Mouse (Mus musculus): ENCODE measurements around the gene Rcn3. TPM values are rescaled to one million over a fixed set of nuclear protein-coding genes. Genes with fewer than 3 reads are reported as not detected.

Rcn3 gene
- polyA plus RNA-seq, 1 experiment, result 123 TPM

DNA sequence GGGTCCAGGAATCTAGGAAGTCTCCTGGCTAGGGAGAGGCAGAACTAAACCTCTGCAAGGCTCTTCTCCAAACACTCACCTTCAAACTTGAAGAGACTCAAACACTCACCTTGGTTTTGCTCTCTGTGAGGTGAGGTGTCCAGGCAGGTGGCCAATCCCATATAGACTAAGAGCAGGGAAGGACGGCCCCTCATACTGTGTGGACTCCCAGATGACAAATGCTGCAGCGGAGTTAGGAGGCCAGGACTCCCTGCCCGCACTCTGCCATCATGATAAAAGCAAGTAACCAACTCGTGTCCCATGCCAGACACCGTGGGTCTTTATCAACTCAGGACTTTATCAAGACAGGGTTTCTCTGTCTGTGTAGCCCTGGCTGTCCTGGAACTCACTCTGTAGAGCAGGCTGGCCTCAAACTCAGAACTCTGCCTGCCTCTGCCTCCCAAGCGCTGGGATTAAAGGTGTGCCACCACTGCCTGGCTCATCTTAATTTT is 31.3 kb downstream of the Rcn3 start:
- TF ChIP-seq SRF (IDR thresholded peaks at IDR 0.05; ENCODE audit: control insufficient read depth, insufficient read length, low read depth) (no peak), REST (IDR thresholded peaks at IDR 0.05; ENCODE audit: insufficient read depth, insufficient read length) (no peak), CEBPB (IDR thresholded peaks at IDR 0.05; ENCODE audit: insufficient read depth, poor library complexity, severe bottlenecking) (no peak), E2F4 (IDR thresholded peaks at IDR 0.05; ENCODE audit: insufficient read depth) (no peak), MYOG (IDR thresholded peaks at IDR 0.05; ENCODE audit: control insufficient read depth in 1 of 3, insufficient read depth in 1 of 3, insufficient read length in 2 of 3, low read depth in 2 of 3) (no peak)

DNA sequence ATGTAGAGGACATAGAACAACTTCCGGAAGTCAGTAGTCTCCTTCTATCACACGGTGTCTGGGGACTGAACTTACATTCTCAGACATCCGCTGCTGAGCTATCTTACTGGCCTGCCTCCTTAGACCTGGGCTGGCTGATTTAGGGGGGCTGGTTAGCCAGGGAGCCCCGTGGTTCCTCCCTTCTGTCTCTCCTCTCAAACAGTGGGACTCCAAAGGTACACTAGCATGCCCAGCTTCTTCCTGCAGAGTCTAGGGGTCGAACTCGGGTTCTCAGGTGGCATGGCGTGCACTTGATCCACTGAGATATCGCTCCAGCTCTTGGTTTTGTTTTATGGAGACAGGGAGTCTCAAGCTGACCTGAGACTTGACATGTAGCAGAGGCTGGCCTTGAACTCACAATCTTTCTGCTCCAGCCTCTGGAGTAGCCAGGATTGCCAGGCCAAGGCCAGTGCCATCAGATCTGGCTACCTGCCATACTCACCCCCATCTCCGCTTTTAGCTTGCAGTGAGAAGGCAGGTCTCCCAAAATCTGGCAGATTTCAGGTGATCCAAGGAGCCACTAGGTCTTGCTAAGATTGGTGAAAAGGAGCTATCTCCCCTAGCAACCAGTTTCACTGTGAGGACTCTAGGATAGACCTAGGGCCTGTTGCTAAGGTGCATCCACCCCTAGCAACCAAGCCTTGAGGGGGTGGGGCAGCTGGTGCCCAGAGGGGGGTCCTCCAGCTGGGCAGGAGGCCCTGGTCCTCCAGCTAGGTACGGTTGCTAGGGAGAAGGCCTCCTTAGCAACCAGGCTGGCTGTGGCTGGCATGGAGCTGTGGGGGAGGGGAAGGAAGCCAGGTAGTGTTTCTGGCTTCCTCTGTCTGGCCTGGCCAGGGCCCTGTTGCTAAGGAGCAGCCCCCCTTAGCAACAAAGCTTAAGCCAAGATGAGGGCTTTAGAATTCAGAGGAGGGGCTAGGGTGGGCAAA is 33.1 kb downstream of the Rcn3 start:
- Histone ChIP-seq H3K36me3 (ENCODE audit: control insufficient read depth, insufficient read depth) (no peaks in the 10 kb centered on the region), H3K27me3 (ENCODE audit: control insufficient read depth, insufficient read depth, insufficient read length) (no peaks in the 10 kb centered on the region), H3K4me2 (ENCODE audit: low read depth) (no peak overlapping the region), H3ac (ENCODE audit: control insufficient read depth, insufficient read length) (no peak overlapping the region), H3K4me3 (no peak overlapping the region), H3K79me2 (ENCODE audit: control insufficient read depth, insufficient read depth) (peaks cover 10% of the 10 kb centered on the region)
- TF ChIP-seq USF1 (IDR thresholded peaks at IDR 0.05; ENCODE audit: low read depth) (no peak), POLR2AphosphoS2 (IDR thresholded peaks at IDR 0.05; ENCODE audit: insufficient read length, low read depth) (no peak), MYOD1 (IDR thresholded peaks at IDR 0.05; ENCODE audit: control insufficient read depth in 1 of 3, insufficient read length in 2 of 3, low read depth in 2 of 3) (no peak), REST (IDR thresholded peaks at IDR 0.05; ENCODE audit: insufficient read depth, insufficient read length) (no peak)

More for the DNA sequence above, 31.3 kb downstream of the Rcn3 start:
- no peaks in the 10 kb centered on the region for H3K27me3 ChIP-seq (ENCODE audit: control insufficient read depth, insufficient read depth, insufficient read length)
- H3ac ChIP-seq (ENCODE audit: control insufficient read depth, insufficient read length), result no peak overlapping the region
- no peak overlapping the region for H3K4me2 ChIP-seq (ENCODE audit: low read depth)
- peaks cover 28% of the 10 kb centered on the region for H3K79me2 ChIP-seq (ENCODE audit: control insufficient read depth, insufficient read depth)
- peak overlapping the region; percentile 65 for H3K4me3 ChIP-seq
- peaks cover 4% of the 10 kb centered on the region for H3K36me3 ChIP-seq (ENCODE audit: control insufficient read depth, insufficient read depth)

GRCm38 (mm10) chr7:45056972-45057348 is 35.1 kb downstream of the Rcn3 start:
- peaks cover 3% of the 10 kb centered on the region for H3K79me2 ChIP-seq (ENCODE audit: control insufficient read depth, insufficient read depth)
- TF ChIP-seq MAX (IDR thresholded peaks at IDR 0.05; ENCODE audit: low read depth) (no peak), POLR2A (IDR thresholded peaks at IDR 0.05; ENCODE audit: insufficient read length, low read depth) (no peak), REST (IDR thresholded peaks at IDR 0.05; ENCODE audit: insufficient read depth, insufficient read length) (no peak), MYOD1 (IDR thresholded peaks at IDR 0.05; ENCODE audit: control insufficient read depth in 1 of 3, insufficient read length in 2 of 3, low read depth in 2 of 3) (no peak), TCF12 (IDR thresholded peaks at IDR 0.05; ENCODE audit: insufficient read depth, poor library complexity, severe bottlenecking) (no peak), TCF3 (IDR thresholded peaks at IDR 0.05; ENCODE audit: insufficient read length, low read depth) (no peak), POLR2AphosphoS2 (IDR thresholded peaks at IDR 0.05; ENCODE audit: insufficient read length, low read depth) (no peak), SRF (IDR thresholded peaks at IDR 0.05; ENCODE audit: control insufficient read depth, insufficient read length, low read depth) (no peak), USF1 (IDR thresholded peaks at IDR 0.05; ENCODE audit: low read depth) (no peak), MYOG (IDR thresholded peaks at IDR 0.05; ENCODE audit: control insufficient read depth in 1 of 3, insufficient read depth in 1 of 3, insufficient read length in 2 of 3, low read depth in 2 of 3) (no peak), E2F4 (IDR thresholded peaks at IDR 0.05; ENCODE audit: insufficient read depth) (no peak), CEBPB (IDR thresholded peaks at IDR 0.05; ENCODE audit: insufficient read depth, poor library complexity, severe bottlenecking) (no peak)
- no peaks in the 10 kb centered on the region for H3K36me3 ChIP-seq (ENCODE audit: control insufficient read depth, insufficient read depth)
- no peak overlapping the region for H3K4me3 ChIP-seq
- H3K27me3 ChIP-seq (ENCODE audit: control insufficient read depth, insufficient read depth, insufficient read length), result no peaks in the 10 kb centered on the region
- no peak overlapping the region for H3ac ChIP-seq (ENCODE audit: control insufficient read depth, insufficient read length)
- no peak overlapping the region for H3K4me2 ChIP-seq (ENCODE audit: low read depth)

GRCm38 (mm10) chr7:45056329-45056971 is 35.6 kb downstream of the Rcn3 start:
- Histone ChIP-seq H3K79me2 (ENCODE audit: control insufficient read depth, insufficient read depth) (peaks cover 8% of the 10 kb centered on the region), H3K36me3 (ENCODE audit: control insufficient read depth, insufficient read depth) (no peaks in the 10 kb centered on the region), H3K4me3 (no peak overlapping the region), H3ac (ENCODE audit: control insufficient read depth, insufficient read length) (no peak overlapping the region), H3K4me2 (ENCODE audit: low read depth) (no peak overlapping the region), H3K27me3 (ENCODE audit: control insufficient read depth, insufficient read depth, insufficient read length) (no peaks in the 10 kb centered on the region)
- TF ChIP-seq REST (IDR thresholded peaks at IDR 0.05; ENCODE audit: insufficient read depth, insufficient read length) (no peak), MYOG (IDR thresholded peaks at IDR 0.05; ENCODE audit: control insufficient read depth in 1 of 3, insufficient read depth in 1 of 3, insufficient read length in 2 of 3, low read depth in 2 of 3) (no peak), USF1 (IDR thresholded peaks at IDR 0.05; ENCODE audit: low read depth) (no peak), TCF3 (IDR thresholded peaks at IDR 0.05; ENCODE audit: insufficient read length, low read depth) (no peak), MAX (IDR thresholded peaks at IDR 0.05; ENCODE audit: low read depth) (no peak), CEBPB (IDR thresholded peaks at IDR 0.05; ENCODE audit: insufficient read depth, poor library complexity, severe bottlenecking) (no peak), MYOD1 (IDR thresholded peaks at IDR 0.05; ENCODE audit: control insufficient read depth in 1 of 3, insufficient read length in 2 of 3, low read depth in 2 of 3) (no peak), POLR2AphosphoS2 (IDR thresholded peaks at IDR 0.05; ENCODE audit: insufficient read length, low read depth) (no peak), POLR2A (IDR thresholded peaks at IDR 0.05; ENCODE audit: insufficient read length, low read depth) (no peak), E2F4 (IDR thresholded peaks at IDR 0.05; ENCODE audit: insufficient read depth) (no peak), TCF12 (IDR thresholded peaks at IDR 0.05; ENCODE audit: insufficient read depth, poor library complexity, severe bottlenecking) (no peak), SRF (IDR thresholded peaks at IDR 0.05; ENCODE audit: control insufficient read depth, insufficient read length, low read depth) (no peak)

Data from myocyte (in vitro differentiated cells).